Mouse (Mus musculus): Measurements from ENCODE around the gene Rps6kb2. TPM values are rescaled to one million over a fixed set of nuclear protein-coding genes. Genes with fewer than 3 reads are reported as not detected.

Gene Rps6kb2
- polyA plus RNA-seq (2017; shearing (Covaris generic)): 58.8 TPM

GRCm38 (mm10) chr19:4162646-4163542 lies at the start of gene Rps6kb2:
TSS of gene Rps6kb2 (minus strand) at chr19:4163354.

DNA sequence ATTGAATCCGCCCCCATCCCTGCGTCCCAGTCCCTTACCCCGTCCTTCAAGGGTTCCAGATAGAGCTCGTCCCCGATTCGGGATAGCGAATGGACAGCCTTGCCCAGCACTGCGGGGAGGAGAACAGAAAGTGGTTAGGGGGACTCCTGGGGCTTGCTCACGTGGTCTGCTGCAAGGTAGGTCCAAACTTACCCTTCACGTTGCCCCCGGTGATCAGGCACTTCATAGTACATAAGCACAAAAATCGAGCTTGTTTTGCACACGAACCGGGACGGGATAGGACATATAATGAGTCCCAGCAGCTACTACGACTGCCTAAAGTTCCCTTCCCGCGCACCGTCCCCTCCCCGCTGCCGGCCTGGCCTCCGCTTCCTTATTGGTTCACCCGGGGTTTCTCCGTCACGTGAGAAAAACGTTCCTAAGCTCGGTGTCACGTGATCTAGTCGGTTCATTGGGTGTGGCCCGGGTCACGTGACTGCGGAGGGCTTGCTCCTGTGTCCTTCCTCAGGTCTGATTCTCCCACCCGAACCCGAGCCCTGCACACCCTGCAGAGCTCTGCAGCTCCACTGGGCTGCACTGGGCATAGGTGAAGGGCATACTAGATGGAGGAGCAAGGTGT lies 38.2 kb upstream of the Rps6kb2 start, which contains the start of gene Rad9a:
Gene Rad9a, minus strand, starts transcription at position 372 of the 619 bp plus-strand sequence.

DNA sequence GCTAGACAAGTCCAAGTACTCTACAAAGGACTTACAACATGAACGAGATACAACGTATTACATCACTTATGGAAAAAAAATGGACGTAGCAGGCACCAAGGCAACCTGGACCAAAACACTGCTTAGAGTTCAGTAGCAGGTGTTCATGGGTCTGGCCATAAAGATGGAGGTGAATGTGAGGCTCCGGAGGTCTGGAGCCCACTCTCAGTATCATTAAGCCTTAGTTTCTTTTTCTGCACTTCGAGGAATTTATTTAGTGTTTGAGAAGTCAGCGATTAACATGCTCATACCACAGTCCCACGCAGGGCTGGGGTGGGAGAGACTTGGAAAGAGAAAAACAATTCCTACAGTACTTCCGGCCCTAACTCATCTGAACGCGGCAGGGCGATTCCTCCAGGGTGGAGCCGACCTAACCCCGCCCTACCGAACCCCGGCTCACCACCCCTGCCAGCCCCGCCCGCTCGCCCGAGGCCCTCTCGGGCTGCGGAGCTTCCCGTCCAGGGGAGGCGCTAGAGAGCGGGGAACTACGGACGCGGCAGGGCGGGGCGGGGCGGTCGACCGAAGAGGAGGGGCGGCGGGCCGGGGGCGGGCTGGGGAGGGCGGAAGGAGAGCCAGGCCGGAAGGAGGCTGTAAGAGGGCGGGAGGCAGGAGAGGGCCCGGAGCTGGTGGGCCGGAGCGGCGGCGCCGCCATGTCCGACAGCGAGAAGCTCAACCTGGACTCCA lies 28.5 kb upstream of the Rps6kb2 start, which contains the start of gene Ppp1ca:
Gene Ppp1ca, plus strand, starts transcription at position 538 of the 723 bp plus-strand sequence.

DNA sequence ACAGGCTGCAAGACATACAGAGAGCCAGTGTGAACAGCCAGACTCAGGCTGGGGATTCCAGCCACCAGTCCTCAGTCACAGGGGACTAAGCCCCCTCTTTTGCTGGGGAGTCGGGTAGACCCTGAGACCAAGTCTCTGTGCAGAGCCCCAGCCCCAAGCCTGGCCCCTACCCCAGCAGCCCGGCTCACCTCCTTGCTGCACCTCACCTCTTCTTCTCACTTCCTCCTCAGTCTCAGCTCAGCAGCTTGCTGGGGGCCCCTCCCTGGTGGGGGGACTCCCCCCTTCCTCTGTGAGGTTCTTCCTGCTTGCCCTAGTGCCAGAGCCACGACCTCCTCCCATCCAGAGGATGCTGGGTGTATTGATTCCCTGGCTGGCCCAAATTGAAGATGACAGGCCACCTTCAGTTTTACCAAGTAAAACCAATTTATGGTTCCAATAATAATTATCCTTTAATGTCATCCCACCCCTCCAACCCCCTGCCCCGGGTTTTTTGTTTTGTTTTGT lies 27.7 kb upstream of the Rps6kb2 start, which contains the start of gene Tbc1d10c:
Gene Tbc1d10c, minus strand, starts transcription at position 454 of the 504 bp plus-strand sequence.

DNA sequence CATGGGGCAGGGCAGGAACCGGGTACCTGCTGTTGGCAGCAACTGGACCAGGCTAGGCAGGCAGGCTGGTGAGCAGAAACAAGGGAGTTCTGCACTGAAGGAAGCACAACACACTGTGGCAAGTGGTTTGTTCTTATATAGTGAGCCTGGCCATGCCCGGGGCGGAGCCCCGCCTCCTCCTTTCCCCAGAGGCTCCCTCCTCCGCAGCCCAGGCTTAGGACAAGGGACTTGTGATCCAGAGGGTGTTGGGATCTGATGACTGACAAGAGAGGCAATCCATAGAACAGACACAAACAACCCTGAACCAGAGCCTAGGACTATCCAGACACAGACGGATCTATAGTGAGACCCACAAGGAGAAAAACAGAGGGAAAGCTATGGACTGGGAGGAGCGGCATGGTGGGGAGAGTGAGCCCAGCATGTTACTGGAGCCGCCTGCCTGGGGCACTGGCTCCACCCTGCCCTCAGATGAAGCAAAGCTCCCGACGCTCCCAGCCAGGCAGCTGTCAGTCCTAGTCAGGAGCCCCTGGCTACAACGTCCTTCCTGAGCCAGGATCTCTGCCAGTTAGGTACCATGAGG lies 12.3 kb upstream of the Rps6kb2 start, which contains the start of gene Carns1:
Gene Carns1, minus strand, starts transcription at position 112 of the 580 bp plus-strand sequence.

GRCm38 (mm10) chr19:4153232-4153654 lies 9.9 kb downstream of the Rps6kb2 start, which contains the start of gene Ptprcap:
TSS of gene Ptprcap (plus strand) at chr19:4153604.

GRCm38 (mm10) chr19:4148491-4148806 lies 14.7 kb downstream of the Rps6kb2 start, which contains the start of gene Coro1b:
TSS of gene Coro1b (plus strand) at chr19:4148619.

DNA sequence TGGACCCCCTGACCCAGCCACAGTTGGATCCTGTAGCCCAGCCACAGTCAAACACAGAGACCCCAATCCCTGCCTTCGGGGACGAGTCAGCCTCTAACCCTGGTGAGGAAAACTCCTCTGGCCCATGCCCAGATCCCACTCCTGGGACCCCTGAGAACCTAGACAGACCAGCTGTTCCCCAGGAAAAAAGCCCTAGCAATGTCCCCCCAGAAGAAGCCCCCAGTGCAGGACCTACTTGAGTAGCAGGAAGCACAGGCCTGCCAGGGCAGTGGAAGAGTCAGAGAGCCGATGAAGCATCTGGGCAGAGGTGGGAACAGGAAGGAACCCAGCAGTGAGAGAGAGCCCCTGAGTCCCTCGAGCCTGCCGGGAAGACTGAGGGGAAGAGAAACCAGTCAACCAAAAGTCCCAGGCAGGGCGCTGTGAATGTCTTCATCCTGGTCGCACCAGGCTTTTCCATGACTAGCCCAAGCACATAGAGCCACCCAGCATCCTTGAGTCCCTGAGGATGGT lies 19.3 kb downstream of the Rps6kb2 start, which contains the start of gene Cabp4:
Gene Cabp4, minus strand, starts transcription at position 275 of the 510 bp plus-strand sequence.

GRCm38 (mm10) chr19:4139446-4139845 lies 23.7 kb downstream of the Rps6kb2 start, which contains the start of gene Gpr152:
TSS of gene Gpr152 (plus strand) at chr19:4139787.

DNA sequence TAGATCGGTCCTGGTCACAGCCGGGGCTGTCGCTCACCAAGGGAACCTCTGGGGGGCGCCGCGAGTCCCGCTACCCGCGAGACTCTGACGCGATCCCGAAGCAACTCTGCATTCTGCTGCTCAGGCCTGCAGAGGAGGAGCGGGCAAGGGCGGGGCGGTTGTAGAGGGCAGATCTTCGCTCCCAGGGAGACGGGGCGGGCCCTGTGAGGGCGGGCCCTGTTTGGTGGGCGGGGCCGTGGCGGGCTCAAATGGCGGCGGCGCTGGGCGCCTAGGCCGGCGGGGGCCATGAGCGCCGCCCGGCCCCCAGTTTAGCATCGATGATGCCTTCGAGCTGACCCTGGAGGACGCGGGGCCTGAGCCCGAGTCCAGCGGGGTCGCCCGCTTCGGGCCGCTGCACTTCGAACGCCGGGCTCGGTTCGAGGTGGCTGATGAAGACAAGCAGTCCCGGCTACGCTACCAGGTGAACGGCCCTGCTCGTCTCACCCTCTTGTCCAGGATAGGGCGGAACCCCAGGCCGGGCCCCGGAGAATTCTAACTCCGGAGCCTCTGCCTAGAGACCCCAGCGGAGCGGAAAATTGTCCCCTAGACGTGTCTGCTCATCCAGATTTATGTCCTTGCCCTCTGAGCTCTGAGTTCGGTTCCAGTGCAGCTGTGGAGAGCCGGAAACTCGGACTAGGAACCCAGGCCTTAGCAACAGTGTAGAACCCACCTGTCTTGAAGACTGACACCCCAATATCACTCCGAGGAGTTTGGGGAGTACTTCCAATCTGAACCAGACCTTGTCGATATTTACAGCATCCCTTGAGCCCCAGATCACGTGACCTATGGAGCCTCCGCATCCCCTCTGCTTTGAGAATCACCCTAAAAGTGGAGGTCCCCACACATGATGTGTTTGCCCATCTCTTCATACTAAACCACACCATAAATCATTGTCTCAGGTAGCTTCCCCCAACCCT lies 37.1 kb downstream of the Rps6kb2 start, which contains the start of gene Aip:
Gene Aip, minus strand, starts transcription at position 118 of the 956 bp plus-strand sequence.

Other genes with a start within 250 kb of the Rps6kb2 start
- 0.29 TPM for gene Aldh3b1, start 233.5 kb downstream of the Rps6kb2 start, polyA plus RNA-seq (2017; shearing (Covaris generic))
- gene Unc93b1, start 228.2 kb downstream of the Rps6kb2 start, polyA plus RNA-seq (2017; shearing (Covaris generic)): 47.5 TPM
- not detected for gene Aldh3b3, start 204.7 kb downstream of the Rps6kb2 start, polyA plus RNA-seq (2017; shearing (Covaris generic))
- not detected for gene Aldh3b2, start 191.0 kb downstream of the Rps6kb2 start, polyA plus RNA-seq (2017; shearing (Covaris generic))
- 0.71 TPM for gene Acy3, start 176.8 kb downstream of the Rps6kb2 start, polyA plus RNA-seq (2017; shearing (Covaris generic))
- not detected for gene Tbx10, start 170.6 kb downstream of the Rps6kb2 start, polyA plus RNA-seq (2017; shearing (Covaris generic))
- gene Nudt8, start 162.8 kb downstream of the Rps6kb2 start, polyA plus RNA-seq (2017; shearing (Covaris generic)): 9.1 TPM
- 1.4 TPM for gene Gm49405, start 162.7 kb downstream of the Rps6kb2 start, polyA plus RNA-seq (2017; shearing (Covaris generic))
- 2.1 TPM for gene Doc2g, start 160.0 kb downstream of the Rps6kb2 start, polyA plus RNA-seq (2017; shearing (Covaris generic))
- 169 TPM for gene Ndufv1, start 150.5 kb downstream of the Rps6kb2 start, polyA plus RNA-seq (2017; shearing (Covaris generic))
- 708 TPM for gene Gstp1, start 125.4 kb downstream of the Rps6kb2 start, polyA plus RNA-seq (2017; shearing (Covaris generic))
- 3.2 TPM for gene Gstp2, start 117.3 kb downstream of the Rps6kb2 start, polyA plus RNA-seq (2017; shearing (Covaris generic))
- gene Gstp3, start 103.8 kb downstream of the Rps6kb2 start, polyA plus RNA-seq (2017; shearing (Covaris generic)): 149 TPM
- not detected for gene Cabp2, start 81.8 kb downstream of the Rps6kb2 start, polyA plus RNA-seq (2017; shearing (Covaris generic))
- 1,029 TPM for gene Cdk2ap2, start 66.2 kb downstream of the Rps6kb2 start, polyA plus RNA-seq (2017; shearing (Covaris generic))
- gene Pitpnm1, start 63.4 kb downstream of the Rps6kb2 start, polyA plus RNA-seq (2017; shearing (Covaris generic)): 346 TPM
- gene Aip, start 37.5 kb downstream of the Rps6kb2 start, polyA plus RNA-seq (2017; shearing (Covaris generic)): 228 TPM
- not detected for gene Gpr152, start 23.6 kb downstream of the Rps6kb2 start, polyA plus RNA-seq (2017; shearing (Covaris generic))
- gene Cabp4, start 19.3 kb downstream of the Rps6kb2 start, polyA plus RNA-seq (2017; shearing (Covaris generic)): 0.38 TPM
- gene Coro1b, start 14.7 kb downstream of the Rps6kb2 start, polyA plus RNA-seq (2017; shearing (Covaris generic)): 424 TPM
- gene Ptprcap, start 9.8 kb downstream of the Rps6kb2 start, polyA plus RNA-seq (2017; shearing (Covaris generic)): 1,706 TPM
- 11.0 TPM for gene Carns1, start 12.1 kb upstream of the Rps6kb2 start, polyA plus RNA-seq (2017; shearing (Covaris generic))
- gene Tbc1d10c, start 27.9 kb upstream of the Rps6kb2 start, polyA plus RNA-seq (2017; shearing (Covaris generic)): 828 TPM
- gene Ppp1ca, start 28.7 kb upstream of the Rps6kb2 start, polyA plus RNA-seq (2017; shearing (Covaris generic)): 1,287 TPM
- 82.8 TPM for gene Rad9a, start 38.3 kb upstream of the Rps6kb2 start, polyA plus RNA-seq (2017; shearing (Covaris generic))
- gene Clcf1, start 50.9 kb upstream of the Rps6kb2 start, polyA plus RNA-seq (2017; shearing (Covaris generic)): 39.2 TPM
- gene AC109138.7, start 51.0 kb upstream of the Rps6kb2 start, polyA plus RNA-seq (2017; shearing (Covaris generic)): not detected
- 139 TPM for gene Pold4, start 68.5 kb upstream of the Rps6kb2 start, polyA plus RNA-seq (2017; shearing (Covaris generic))
- gene Ssh3, start 105.8 kb upstream of the Rps6kb2 start, polyA plus RNA-seq (2017; shearing (Covaris generic)): 1.5 TPM
- 3.8 TPM for gene Ankrd13d, start 119.8 kb upstream of the Rps6kb2 start, polyA plus RNA-seq (2017; shearing (Covaris generic))
- gene Grk2, start 142.9 kb upstream of the Rps6kb2 start, polyA plus RNA-seq (2017; shearing (Covaris generic)): 52.5 TPM
- 64.3 TPM for gene Kdm2a, start 234.9 kb upstream of the Rps6kb2 start, polyA plus RNA-seq (2017; shearing (Covaris generic))